Mouse (Mus musculus): ENCODE measurements around the gene Cdkn1b. TPM values are rescaled to one million over a fixed set of nuclear protein-coding genes. Genes with fewer than 3 reads are reported as not detected.

Cdkn1b gene
- polyA plus RNA-seq, 1 experiment from 2014 or later = 14.4 TPM

- H3K27ac ChIP-seq (replicated peaks) = no peak overlapping the region
- no peak for ATAC-seq (ENCODE audit: low FRiP score, low TSS enrichment)
- DNase-seq (ENCODE audit: low spot score) = no peak
- TF ChIP-seq CTCF (IDR thresholded peaks at IDR 0.05; ENCODE audit: low read depth) (no peak), EP300 (optimal IDR thresholded peaks at IDR 0.05) (no peak)
- WGBS = 92% methylated on average over 2 of the region's 2 CpGs
- H3K4me1 ChIP-seq (replicated peaks; ENCODE audit: control insufficient read depth, insufficient read depth) = no peaks in the 10 kb centered on the region
- no peaks in the 10 kb centered on the region for H3K27me3 ChIP-seq (ENCODE audit: control insufficient read depth, insufficient read depth, low read length)
- H3K4me2 ChIP-seq (replicated peaks; ENCODE audit: low read depth) = no peak overlapping the region
- no peak overlapping the region for H3K9ac ChIP-seq (ENCODE audit: low read length)
- no peaks in the 10 kb centered on the region for H3K36me3 ChIP-seq (ENCODE audit: control insufficient read depth, insufficient read depth, low read length)
- H3K4me3 ChIP-seq (ENCODE audit: low read depth, low read length) = no peak overlapping the region
- H3K9me3 ChIP-seq (ENCODE audit: control insufficient read depth, low read length) = no peaks in the 10 kb centered on the region
Observed at GRCm38 (mm10) chr6:134969498-134969897, 49.3 kb downstream of the Cdkn1b start.

DNA sequence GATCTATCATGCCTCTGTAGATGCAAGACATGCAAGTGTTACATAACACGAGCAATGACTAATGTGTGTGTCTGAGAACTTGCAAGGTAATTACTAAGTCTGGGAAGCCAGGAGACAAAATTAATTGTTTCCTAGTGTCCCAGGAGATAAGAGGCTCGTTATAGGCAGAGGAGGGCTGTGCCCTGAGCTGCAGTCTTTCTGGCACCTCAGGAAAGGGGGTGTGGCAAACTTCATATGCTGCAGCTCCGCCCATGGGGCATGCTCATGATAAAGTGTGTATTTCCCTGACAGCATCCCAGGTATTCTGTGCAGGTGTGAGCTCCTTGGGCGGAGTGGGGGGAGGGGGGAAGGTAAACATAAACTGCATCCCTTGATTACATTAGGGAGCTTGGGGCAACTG is 51.9 kb downstream of the Cdkn1b start:
- no peak overlapping the region for H3K4me2 ChIP-seq (replicated peaks; ENCODE audit: low read depth)
- H3K9me3 ChIP-seq (ENCODE audit: control insufficient read depth, low read length) = no peaks in the 10 kb centered on the region
- no peak overlapping the region for H3K9ac ChIP-seq (ENCODE audit: low read length)
- WGBS = 33% methylated on average over 4 of the region's 4 CpGs
- TF ChIP-seq CTCF (IDR thresholded peaks at IDR 0.05; ENCODE audit: low read depth) (no peak), EP300 (optimal IDR thresholded peaks at IDR 0.05) (no peak)
- no peaks in the 10 kb centered on the region for H3K4me1 ChIP-seq (replicated peaks; ENCODE audit: control insufficient read depth, insufficient read depth)
- peak; percentile 69 for ATAC-seq (ENCODE audit: low FRiP score, low TSS enrichment)
- no peak overlapping the region for H3K4me3 ChIP-seq (ENCODE audit: low read depth, low read length)
- no peaks in the 10 kb centered on the region for H3K27me3 ChIP-seq (ENCODE audit: control insufficient read depth, insufficient read depth, low read length)
- no peak overlapping the region for H3K27ac ChIP-seq (replicated peaks)
- no peaks in the 10 kb centered on the region for H3K36me3 ChIP-seq (ENCODE audit: control insufficient read depth, insufficient read depth, low read length)
- peak; percentile 53 for DNase-seq (ENCODE audit: low spot score)

Other genes with a start within 250 kb of the Cdkn1b start
- 8.6 and 10.6 TPM in 2 replicates for gene Dusp16, start 127.8 kb upstream of the Cdkn1b start, polyA plus RNA-seq (2015; fragmentation: Nextera tagmentation; extraction: Ambion mirVana)
- gene Crebl2, start 90.2 kb upstream of the Cdkn1b start, polyA plus RNA-seq (2015; fragmentation: Nextera tagmentation; extraction: Ambion mirVana) = 4.3 and 4.7 TPM in 2 replicates
- gene Gpr19, start 21.8 kb upstream of the Cdkn1b start, polyA plus RNA-seq (2015; fragmentation: Nextera tagmentation; extraction: Ambion mirVana) = 6.6 and 6.9 TPM in 2 replicates
- gene Apold1, start 61.3 kb downstream of the Cdkn1b start, polyA plus RNA-seq (2015; fragmentation: Nextera tagmentation; extraction: Ambion mirVana) = 1.5 and 1.8 TPM in 2 replicates
- gene Ddx47, start 91.2 kb downstream of the Cdkn1b start, polyA plus RNA-seq (2015; fragmentation: Nextera tagmentation; extraction: Ambion mirVana) = 46.0 and 47.7 TPM in 2 replicates
- gene Gprc5a, start 145.2 kb downstream of the Cdkn1b start, polyA plus RNA-seq (2015; fragmentation: Nextera tagmentation; extraction: Ambion mirVana) = 9.8 and 13.5 TPM in 2 replicates
- gene Gprc5d, start 197.9 kb downstream of the Cdkn1b start, polyA plus RNA-seq (2015; fragmentation: Nextera tagmentation; extraction: Ambion mirVana) = 0.07 TPM in 1 of 2 replicates, not detected in the other

Measured in stomach, postnatal 0 days (tissue).